Mouse (Mus musculus) cerebral cortex, adult 2 months (tissue): ENCODE data around the gene Rasgrp3.

Experiments used
- WGBS: fragments of 180-500 bp; shearing (Covaris S2); methylation state at CpG from one replicate; pipeline ENCODE4 v1.1.7; 2018; 5-methylcytosine and 5-hydroxymethylcytosine counted together

Gene Rasgrp3

GRCm38 (mm10) chr17:75435599-75435998 lies at the start of gene Rasgrp3:
TSS of gene Rasgrp3 (plus strand) at chr17:75435896.
- WGBS: 50% methylated on average over 6 of the region's 6 CpGs

DNA sequence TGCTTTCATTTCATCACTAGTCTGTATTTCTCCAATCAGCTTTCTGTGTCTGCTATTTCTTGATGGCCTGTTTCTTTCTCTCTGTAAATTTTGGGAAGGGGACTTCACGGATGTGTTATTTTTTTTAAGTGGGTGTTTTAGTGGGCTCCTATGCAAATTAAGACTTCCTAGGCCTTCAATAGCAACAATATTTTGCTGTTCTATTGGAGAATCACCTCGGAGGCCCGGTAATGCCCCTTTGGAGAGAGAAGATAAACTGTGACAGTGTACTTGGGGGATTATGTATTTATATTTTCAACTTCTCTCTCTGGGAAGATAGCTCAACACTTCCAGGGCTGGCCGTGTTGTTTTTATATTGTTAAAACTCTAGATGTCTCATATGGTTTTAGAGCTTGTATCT lies 47.3 kb upstream of the Rasgrp3 start:
- 80% methylated on average over 4 of the region's 4 CpGs for WGBS

DNA sequence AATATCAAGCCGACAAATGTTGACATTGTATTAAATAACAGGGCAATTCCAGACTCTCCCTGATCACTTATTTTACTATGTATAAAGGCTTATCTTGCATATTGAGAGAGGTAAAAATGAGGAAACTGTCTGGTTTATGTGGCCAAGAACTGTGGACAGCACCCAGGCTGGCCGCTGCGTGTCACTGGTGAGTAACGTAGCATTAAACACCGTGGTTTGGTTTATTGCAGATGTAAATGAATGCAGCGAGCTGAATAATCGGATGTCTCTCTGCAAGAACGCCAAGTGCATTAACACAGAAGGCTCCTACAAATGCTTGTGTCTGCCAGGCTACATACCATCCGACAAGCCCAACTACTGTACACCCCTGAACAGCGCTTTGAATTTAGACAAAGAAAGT lies 45.6 kb upstream of the Rasgrp3 start:
- 57% methylated on average over 10 of the region's 10 CpGs for WGBS

DNA sequence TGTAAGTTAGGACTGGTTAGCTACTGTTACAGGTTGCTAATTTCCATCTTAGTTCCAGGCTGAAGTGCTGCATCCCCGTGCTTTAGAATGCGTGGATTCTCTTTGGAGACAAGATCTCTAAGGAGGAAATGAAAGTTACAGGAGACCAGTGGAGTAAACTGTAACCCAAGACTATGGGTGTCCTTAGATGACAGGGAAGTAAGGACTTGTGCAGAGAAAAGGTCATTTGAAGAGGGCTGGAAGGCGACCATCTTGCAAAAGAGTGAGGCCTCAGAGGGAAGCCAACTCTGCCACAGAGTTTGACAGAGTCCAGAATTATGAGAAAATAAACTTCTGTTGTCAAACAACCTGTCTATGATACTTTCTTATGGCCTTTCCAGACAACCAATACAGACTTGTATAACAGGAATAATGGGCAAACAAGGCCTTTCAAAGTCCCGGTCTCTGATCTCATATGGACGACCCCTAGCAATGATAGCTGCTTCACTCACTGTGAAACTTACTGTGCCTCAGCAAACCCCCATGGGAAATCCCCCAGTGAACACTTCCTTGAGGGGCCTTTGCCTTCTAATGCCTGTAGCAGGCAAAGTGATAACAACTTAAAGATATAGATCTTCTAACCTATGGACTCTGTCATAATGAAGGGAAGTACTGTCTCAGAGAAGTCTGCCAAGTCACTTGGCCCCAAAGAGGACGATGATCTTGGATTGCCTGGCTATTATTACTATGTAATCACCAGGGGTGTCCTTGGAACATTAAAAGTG lies 44.1 kb upstream of the Rasgrp3 start:
- 89% methylated on average over 6 of the region's 6 CpGs for WGBS

DNA sequence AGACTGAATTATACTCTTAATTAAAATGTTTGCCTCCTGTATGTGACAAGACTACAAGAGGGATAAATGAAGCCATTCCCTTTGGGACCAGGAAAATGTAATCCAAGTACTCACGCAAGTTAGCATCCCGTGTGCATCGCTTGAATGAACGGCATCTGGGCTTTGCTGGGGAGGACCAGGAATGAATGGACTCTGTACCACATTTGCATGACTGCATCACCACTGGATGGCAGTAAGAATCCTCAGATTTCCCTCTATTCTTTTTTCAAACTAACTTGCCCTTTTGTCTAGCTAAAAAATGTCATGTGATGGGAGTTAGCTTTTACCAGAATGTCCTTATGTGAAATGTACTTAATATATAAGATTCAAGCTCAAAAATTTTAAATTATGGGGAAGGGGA lies 29.3 kb upstream of the Rasgrp3 start:
- 17% methylated on average over 4 of the region's 4 CpGs for WGBS

DNA sequence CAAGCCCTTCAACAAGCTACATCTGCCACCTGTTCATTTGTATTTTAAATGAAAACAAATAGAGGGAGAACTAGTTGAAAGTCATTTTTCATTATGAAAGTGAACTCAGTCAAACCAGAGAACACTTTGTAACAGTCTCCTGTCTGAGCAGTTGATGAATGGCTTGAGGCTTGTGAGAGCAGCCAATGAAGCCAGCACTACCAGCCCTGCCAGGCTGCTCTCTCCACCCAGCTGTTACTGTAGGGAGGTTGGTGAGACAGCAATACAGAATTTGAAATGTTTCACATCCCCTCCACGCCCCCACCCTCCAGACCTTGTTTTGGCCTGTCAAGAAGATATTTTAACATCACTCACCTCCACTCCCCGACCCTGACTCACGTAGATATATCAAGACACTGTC lies 18.8 kb upstream of the Rasgrp3 start:
- 89% methylated on average over 3 of the region's 3 CpGs for WGBS

DNA sequence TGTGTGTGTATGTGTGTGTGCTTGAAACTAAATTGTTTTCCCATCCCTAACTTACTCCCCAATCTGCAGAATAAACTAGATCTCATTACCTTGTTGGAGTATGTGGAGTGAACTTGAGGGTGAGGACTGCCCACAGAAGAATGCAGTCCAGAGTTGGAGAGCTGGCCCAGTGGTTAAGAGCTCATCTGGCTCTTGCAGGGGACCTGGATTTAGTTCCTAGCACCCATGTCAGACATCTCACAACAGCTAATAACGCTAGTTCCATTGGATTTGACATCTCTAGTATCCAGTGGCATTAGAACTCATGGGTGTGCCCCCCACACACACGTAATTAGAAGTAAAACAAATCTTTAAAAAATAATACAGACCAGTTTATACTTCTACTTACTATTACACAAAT lies 1.5 kb upstream of the Rasgrp3 start:
- 91% methylated on average over 2 of the region's 2 CpGs for WGBS

- 86% methylated on average over 3 of the region's 3 CpGs for WGBS
These were observed 825 bp upstream of the Rasgrp3 start for GRCm38 (mm10) chr17:75434871-75435270.

GRCm38 (mm10) chr17:75436095-75436494 lies 399 bp downstream of the Rasgrp3 start:
- 85% methylated on average over 8 of the region's 8 CpGs for WGBS

GRCm38 (mm10) chr17:75436819-75437218 lies 1.1 kb downstream of the Rasgrp3 start:
- WGBS: 80% methylated on average over 6 of the region's 6 CpGs

- 62% methylated on average over 11 of the region's 11 CpGs for WGBS
These were observed 1.6 kb downstream of the Rasgrp3 start for GRCm38 (mm10) chr17:75437239-75437750.

DNA sequence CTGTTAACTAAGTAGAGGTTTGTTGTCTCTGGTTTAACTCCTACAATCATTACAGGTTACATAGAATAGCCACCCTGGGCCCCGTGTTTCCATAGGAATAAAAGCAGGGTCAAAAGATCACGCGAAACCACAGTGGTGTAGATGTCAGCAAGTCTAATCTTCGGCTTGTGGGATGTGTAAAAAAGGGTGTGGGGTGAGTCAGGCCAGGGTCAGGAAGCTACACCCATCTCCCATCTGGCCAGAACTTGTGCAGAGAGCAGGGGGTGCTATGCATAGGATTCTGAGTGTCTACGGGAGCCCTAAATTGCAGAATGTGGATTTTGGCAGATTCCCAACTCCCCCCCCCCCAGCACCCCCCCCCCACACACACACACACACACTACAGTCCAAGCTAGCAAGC lies 2.5 kb downstream of the Rasgrp3 start:
- WGBS: 73% methylated on average over 5 of the region's 5 CpGs

- 85% methylated on average over 14 of the region's 14 CpGs for WGBS
These were observed 3.4 kb downstream of the Rasgrp3 start for GRCm38 (mm10) chr17:75439062-75439461.

DNA sequence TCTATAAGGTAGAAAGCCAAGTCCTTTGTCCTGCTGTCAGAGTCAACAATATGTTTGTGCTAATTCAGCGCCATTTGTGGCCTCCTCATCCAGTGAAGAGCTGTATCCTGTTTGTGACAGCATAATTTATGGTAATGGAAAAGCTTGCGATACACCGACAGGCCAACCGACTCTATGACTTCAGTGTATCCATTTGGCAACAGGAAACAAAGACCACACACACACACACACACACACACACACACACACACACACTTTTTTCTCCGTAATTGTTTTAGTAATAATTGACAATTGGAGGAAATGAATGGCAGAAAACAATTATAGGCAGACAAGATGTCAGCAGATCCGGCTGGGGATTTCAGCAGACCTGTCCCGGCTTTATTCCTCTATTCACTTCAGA lies 4.9 kb downstream of the Rasgrp3 start:
- WGBS: 50% methylated on average over 7 of the region's 7 CpGs

- WGBS: 51% methylated on average over 5 of the region's 5 CpGs
These were observed 5.6 kb downstream of the Rasgrp3 start for GRCm38 (mm10) chr17:75441260-75441830.

GRCm38 (mm10) chr17:75442352-75442751 lies 6.7 kb downstream of the Rasgrp3 start:
- WGBS: 93% methylated on average over 8 of the region's 8 CpGs

DNA sequence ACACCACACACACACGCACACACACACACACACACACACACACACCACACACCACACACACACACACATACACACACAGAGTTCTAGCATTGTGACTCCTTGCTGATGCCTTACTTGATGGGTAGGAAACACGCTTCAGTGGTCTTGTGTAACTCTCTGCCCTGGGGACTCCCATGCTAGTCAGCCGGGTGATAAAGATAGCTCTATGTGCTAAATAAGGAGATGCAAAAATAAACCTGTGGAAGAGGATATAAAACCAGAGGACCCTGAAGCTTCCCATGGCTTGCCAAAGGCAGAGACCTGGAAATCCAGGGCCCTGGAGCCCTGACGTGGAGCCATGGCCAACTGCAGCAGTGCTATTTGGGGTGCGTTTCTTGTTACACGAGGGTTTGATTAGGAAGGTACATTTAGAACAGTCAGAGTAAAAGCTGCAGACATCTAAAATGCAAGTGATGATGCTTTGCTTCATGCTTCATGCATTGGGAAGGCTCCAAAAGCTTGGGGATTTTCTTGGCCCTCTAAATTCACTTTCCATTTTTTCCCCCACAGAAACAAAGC lies 7.4 kb downstream of the Rasgrp3 start:
- WGBS: 31% methylated on average over 6 of the region's 6 CpGs

- 92% methylated on average over 3 of the region's 3 CpGs for WGBS
These were observed 12.6 kb downstream of the Rasgrp3 start for GRCm38 (mm10) chr17:75448257-75448656.

DNA sequence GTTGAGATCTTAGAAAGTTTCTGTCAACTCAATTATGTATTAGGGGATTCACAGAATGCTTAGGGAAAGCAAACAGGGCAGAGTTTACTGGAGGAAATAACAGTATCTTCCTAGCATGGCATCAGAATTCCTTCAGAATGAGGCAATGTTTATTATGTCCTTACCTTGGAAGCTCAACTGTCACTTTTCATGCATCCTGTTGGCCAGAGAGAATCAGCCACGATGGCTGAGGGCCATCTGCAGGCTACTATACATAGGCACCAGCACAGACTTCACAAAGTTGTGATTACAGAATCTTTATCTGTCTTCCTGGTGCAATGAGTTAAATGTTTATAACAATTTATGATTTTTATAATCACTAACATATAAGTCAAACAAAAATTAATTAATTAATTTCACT lies 13.3 kb downstream of the Rasgrp3 start:
- WGBS: 36% methylated on average over 1 of the region's 1 CpGs

DNA sequence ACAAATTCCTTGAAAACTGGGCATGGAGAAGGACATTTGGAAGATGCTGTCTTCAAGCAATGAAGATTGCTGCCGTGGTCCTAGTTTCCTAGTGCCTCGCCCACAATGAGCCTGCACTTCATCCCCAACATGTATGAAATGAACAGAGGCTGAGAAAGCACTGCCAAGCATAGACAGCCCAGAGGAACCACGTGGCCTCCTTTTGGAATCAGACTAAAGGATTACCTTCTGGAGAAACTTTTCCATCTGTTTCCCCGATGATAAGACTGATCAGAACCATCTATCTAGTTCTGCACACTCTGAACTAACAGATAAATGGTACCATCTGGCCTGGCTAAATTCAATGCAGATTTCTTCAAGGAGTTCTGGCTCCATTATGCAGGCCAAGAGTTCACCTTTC lies 16.6 kb downstream of the Rasgrp3 start:
- 53% methylated on average over 4 of the region's 4 CpGs for WGBS

DNA sequence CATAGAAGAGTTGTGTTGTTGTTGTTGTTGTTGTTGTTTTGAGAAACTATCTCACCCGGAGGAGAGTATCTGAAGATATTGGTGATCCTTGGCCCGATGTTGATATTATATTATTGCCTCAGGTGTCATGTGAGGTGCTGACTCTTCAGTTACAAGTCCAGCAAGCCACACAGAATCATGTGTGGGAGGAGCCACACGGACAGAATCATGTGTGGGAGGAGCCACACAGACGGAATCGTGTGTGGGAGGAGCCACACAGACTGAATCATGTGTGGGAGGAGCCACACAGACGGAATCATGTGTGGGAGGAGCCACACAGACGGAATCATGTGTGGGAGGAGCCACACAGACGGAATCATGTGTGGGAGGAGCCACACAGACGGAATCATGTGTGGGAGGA lies 20.4 kb downstream of the Rasgrp3 start:
- WGBS: 69% methylated on average over 9 of the region's 9 CpGs

- 75% methylated on average over 6 of the region's 6 CpGs for WGBS
These were observed 24.9 kb downstream of the Rasgrp3 start for GRCm38 (mm10) chr17:75460621-75461020.

GRCm38 (mm10) chr17:75461771-75462170 lies 26.1 kb downstream of the Rasgrp3 start:
- WGBS: 85% methylated on average over 1 of the region's 1 CpGs
